Mouse (Mus musculus): ENCODE data around the gene 1700028J19Rik. TPM values are rescaled to one million over a fixed set of nuclear protein-coding genes. Genes with fewer than 3 reads are reported as not detected.
A peak's percentile ranks its signal among the peaks of the same experiment; 100 is the strongest.
"Not testable (repeated sequence)": the region's sequence is repeated elsewhere in the genome, so short reads cannot be mapped to it uniquely, and the experiment has no call there.

Gene 1700028J19Rik
- polyA plus RNA-seq, 1 experiment from 2014 or later, result 1.4 TPM

GRCm38 (mm10) chr7:44272546-44272945 is 26.1 kb upstream of the 1700028J19Rik start:
- ATAC-seq (ENCODE audit: insufficient number of reproducible peaks, insufficient read depth, low FRiP score, low TSS enrichment, low read depth), result no peak
- no peaks in the 10 kb centered on the region for H3K9me3 ChIP-seq
- H3K4me2 ChIP-seq, result no peak overlapping the region
- H3K4me3 ChIP-seq, result no peak overlapping the region
- WGBS, result 84% methylated on average over 7 of the region's 7 CpGs
- no peaks in the 10 kb centered on the region for H3K4me1 ChIP-seq
- H3K27me3 ChIP-seq, result peaks cover 36% of the 10 kb centered on the region
- H3K9ac ChIP-seq, result no peak overlapping the region
- no peaks in the 10 kb centered on the region for H3K36me3 ChIP-seq
- H3K27ac ChIP-seq, result no peak overlapping the region

DNA sequence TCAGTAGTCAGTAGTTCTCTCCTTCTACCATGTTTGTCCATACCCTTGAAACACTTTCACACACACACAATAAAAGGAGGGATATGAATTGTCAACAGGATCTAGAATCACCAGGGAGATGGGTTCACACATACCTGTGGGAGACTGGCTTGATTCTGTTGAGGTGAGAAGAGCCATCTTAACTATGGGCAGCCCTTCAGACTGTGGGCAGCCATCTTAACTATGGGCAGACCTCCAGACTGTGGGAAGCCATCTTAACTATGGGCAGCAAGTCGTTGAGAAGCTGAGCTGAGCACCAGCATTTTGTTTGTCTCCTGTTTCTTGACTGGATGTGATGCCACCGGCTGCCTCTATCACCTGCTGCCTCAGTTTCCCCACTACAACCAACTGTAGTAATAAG is 24.8 kb upstream of the 1700028J19Rik start:
- H3K9me3 ChIP-seq, result no peaks in the 10 kb centered on the region
- no peak overlapping the region for H3K9ac ChIP-seq
- H3K27me3 ChIP-seq, result peaks cover 43% of the 10 kb centered on the region
- no peak overlapping the region for H3K4me3 ChIP-seq
- H3K36me3 ChIP-seq, result no peaks in the 10 kb centered on the region
- no peaks in the 10 kb centered on the region for H3K4me1 ChIP-seq
- H3K27ac ChIP-seq, result no peak overlapping the region
- no peak overlapping the region for H3K4me2 ChIP-seq
- ATAC-seq (ENCODE audit: insufficient number of reproducible peaks, insufficient read depth, low FRiP score, low TSS enrichment, low read depth), result no peak
- WGBS, result 75% methylated on average over 2 of the region's 2 CpGs

- no peak overlapping the region for H3K9ac ChIP-seq
- no peaks in the 10 kb centered on the region for H3K9me3 ChIP-seq
- ATAC-seq (ENCODE audit: insufficient number of reproducible peaks, insufficient read depth, low FRiP score, low TSS enrichment, low read depth), result no peak
- no peak overlapping the region for H3K4me2 ChIP-seq
- no peak overlapping the region for H3K27ac ChIP-seq
- no peaks in the 10 kb centered on the region for H3K4me1 ChIP-seq
- H3K27me3 ChIP-seq, result peaks cover 43% of the 10 kb centered on the region
- no peak overlapping the region for H3K4me3 ChIP-seq
- 93% methylated on average over 2 of the region's 2 CpGs for WGBS
- no peaks in the 10 kb centered on the region for H3K36me3 ChIP-seq
These were observed 22.9 kb upstream of the 1700028J19Rik start for GRCm38 (mm10) chr7:44269397-44269796.

DNA sequence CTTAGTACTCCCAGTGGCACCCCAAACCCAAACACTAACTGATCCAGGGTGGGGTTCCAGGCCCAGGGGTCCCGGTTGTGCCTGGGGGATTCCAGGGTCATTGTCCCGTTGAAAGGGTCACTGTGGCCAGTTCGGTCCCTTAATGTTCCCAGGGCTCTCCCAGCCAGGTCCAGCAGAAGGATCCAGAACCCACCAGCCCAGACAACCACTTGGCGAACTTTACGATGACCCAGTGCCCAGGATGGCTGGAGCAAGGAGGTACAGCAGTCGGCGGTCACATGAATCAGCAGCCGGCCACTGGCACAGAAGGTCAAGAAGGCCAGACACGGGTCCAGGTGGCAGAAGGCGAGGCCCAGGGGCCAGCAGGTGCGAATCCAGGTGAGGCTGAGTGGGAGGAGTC is 21.6 kb upstream of the 1700028J19Rik start:
- 77% methylated on average over 11 of the region's 11 CpGs for WGBS
- H3K27me3 ChIP-seq, result peaks cover 42% of the 10 kb centered on the region
- H3K36me3 ChIP-seq, result no peaks in the 10 kb centered on the region
- no peaks in the 10 kb centered on the region for H3K9me3 ChIP-seq
- H3K4me3 ChIP-seq, result no peak overlapping the region
- no peak for ATAC-seq (ENCODE audit: insufficient number of reproducible peaks, insufficient read depth, low FRiP score, low TSS enrichment, low read depth)
- H3K9ac ChIP-seq, result no peak overlapping the region
- H3K4me1 ChIP-seq, result peaks cover 4% of the 10 kb centered on the region; the same call in 1 of the 2 replicates
- H3K4me2 ChIP-seq, result no peak overlapping the region
- no peak overlapping the region for H3K27ac ChIP-seq

GRCm38 (mm10) chr7:44262791-44263643 is 16.5 kb upstream of the 1700028J19Rik start:
- Histone ChIP-seq H3K27ac (no peak overlapping the region), H3K4me1 (peaks cover 6% of the 10 kb centered on the region; the same call in 1 of the 2 replicates), H3K4me3 (peak overlapping the region; percentile 10), H3K9ac (peak overlapping the region; percentile 52), H3K9me3 (no peaks in the 10 kb centered on the region), H3K4me2 (peak overlapping the region; percentile 50), H3K27me3 (peaks cover 43% of the 10 kb centered on the region), H3K36me3 (no peaks in the 10 kb centered on the region)
- ATAC-seq (ENCODE audit: insufficient number of reproducible peaks, insufficient read depth, low FRiP score, low TSS enrichment, low read depth), result 0 out of 2 replicates have a peak, but pooled peaks have one; percentile 38
- 3% methylated on average over 34 of the region's 34 CpGs for WGBS

- Histone ChIP-seq H3K36me3 (no peaks in the 10 kb centered on the region), H3K27me3 (peaks cover 33% of the 10 kb centered on the region), H3K4me1 (peaks cover 6% of the 10 kb centered on the region; the same call in 1 of the 2 replicates), H3K4me2 (no peak within 1 kb of the TSS), H3K9me3 (no peaks in the 10 kb centered on the region), H3K27ac (no peak within 1 kb of the TSS), H3K9ac (no peak within 1 kb of the TSS), H3K4me3 (no peak within 1 kb of the TSS)
- no peak for ATAC-seq (ENCODE audit: insufficient number of reproducible peaks, insufficient read depth, low FRiP score, low TSS enrichment, low read depth)
- whole genome bisulfite sequencing, result 50% methylated on average over 5 of the region's 5 CpGs
These were observed 14.7 kb upstream of the 1700028J19Rik start, which contains the start of gene Gm15517 for GRCm38 (mm10) chr7:44261147-44261546. TSS of gene Gm15517 (plus strand) at chr7:44261447.

GRCm38 (mm10) chr7:44260410-44260809 is 13.9 kb upstream of the 1700028J19Rik start:
- Histone ChIP-seq H3K4me1 (peaks cover 6% of the 10 kb centered on the region; the same call in 1 of the 2 replicates), H3K27me3 (peaks cover 28% of the 10 kb centered on the region), H3K27ac (no peak overlapping the region), H3K36me3 (no peaks in the 10 kb centered on the region; the same call in 1 of the 2 replicates), H3K9me3 (no peaks in the 10 kb centered on the region), H3K4me2 (no peak overlapping the region), H3K4me3 (no peak overlapping the region), H3K9ac (no peak overlapping the region)
- 71% methylated on average over 6 of the region's 6 CpGs for WGBS
- no peak for ATAC-seq (ENCODE audit: insufficient number of reproducible peaks, insufficient read depth, low FRiP score, low TSS enrichment, low read depth)

GRCm38 (mm10) chr7:44257278-44257677 is 10.8 kb upstream of the 1700028J19Rik start, which contains the start of gene Acp4:
TSS of gene Acp4 (minus strand) at chr7:44257378.
- no peaks in the 10 kb centered on the region for H3K9me3 ChIP-seq
- H3K36me3 ChIP-seq, result peaks cover 21% of the 10 kb centered on the region
- WGBS, result 75% methylated on average over 4 of the region's 4 CpGs
- 0 out of 2 replicates have a peak, but pooled peaks cover 3% of the 10 kb centered on the region for H3K4me1 ChIP-seq
- no peak within 1 kb of the TSS for H3K4me3 ChIP-seq
- H3K27ac ChIP-seq, result no peak within 1 kb of the TSS
- no peak within 1 kb of the TSS for H3K4me2 ChIP-seq
- no peak for ATAC-seq (ENCODE audit: insufficient number of reproducible peaks, insufficient read depth, low FRiP score, low TSS enrichment, low read depth)
- H3K27me3 ChIP-seq, result peaks cover 8% of the 10 kb centered on the region
- H3K9ac ChIP-seq, result no peak within 1 kb of the TSS

GRCm38 (mm10) chr7:44254930-44255329 is 8.4 kb upstream of the 1700028J19Rik start:
- Histone ChIP-seq H3K4me2 (no peak overlapping the region), H3K27me3 (no peaks in the 10 kb centered on the region), H3K4me1 (peaks cover 4% of the 10 kb centered on the region; the same call in 1 of the 2 replicates), H3K27ac (no peak overlapping the region), H3K9me3 (no peaks in the 10 kb centered on the region), H3K4me3 (no peak overlapping the region), H3K9ac (no peak overlapping the region), H3K36me3 (peaks cover 40% of the 10 kb centered on the region)
- 82% methylated on average over 6 of the region's 6 CpGs for WGBS
- no peak for ATAC-seq (ENCODE audit: insufficient number of reproducible peaks, insufficient read depth, low FRiP score, low TSS enrichment, low read depth)

GRCm38 (mm10) chr7:44253023-44253616 is 6.6 kb upstream of the 1700028J19Rik start:
- H3K9ac ChIP-seq, result no peak overlapping the region
- H3K9me3 ChIP-seq, result no peaks in the 10 kb centered on the region
- ATAC-seq (ENCODE audit: insufficient number of reproducible peaks, insufficient read depth, low FRiP score, low TSS enrichment, low read depth), result no peak
- H3K4me3 ChIP-seq, result no peak overlapping the region
- H3K27ac ChIP-seq, result peak overlapping the region; percentile 7; the same call in 1 of the 2 replicates
- H3K4me1 ChIP-seq, result peaks cover 17% of the 10 kb centered on the region
- no peak overlapping the region for H3K4me2 ChIP-seq
- peaks cover 57% of the 10 kb centered on the region for H3K36me3 ChIP-seq
- no peaks in the 10 kb centered on the region for H3K27me3 ChIP-seq
- WGBS, result 64% methylated on average over 15 of the region's 15 CpGs

DNA sequence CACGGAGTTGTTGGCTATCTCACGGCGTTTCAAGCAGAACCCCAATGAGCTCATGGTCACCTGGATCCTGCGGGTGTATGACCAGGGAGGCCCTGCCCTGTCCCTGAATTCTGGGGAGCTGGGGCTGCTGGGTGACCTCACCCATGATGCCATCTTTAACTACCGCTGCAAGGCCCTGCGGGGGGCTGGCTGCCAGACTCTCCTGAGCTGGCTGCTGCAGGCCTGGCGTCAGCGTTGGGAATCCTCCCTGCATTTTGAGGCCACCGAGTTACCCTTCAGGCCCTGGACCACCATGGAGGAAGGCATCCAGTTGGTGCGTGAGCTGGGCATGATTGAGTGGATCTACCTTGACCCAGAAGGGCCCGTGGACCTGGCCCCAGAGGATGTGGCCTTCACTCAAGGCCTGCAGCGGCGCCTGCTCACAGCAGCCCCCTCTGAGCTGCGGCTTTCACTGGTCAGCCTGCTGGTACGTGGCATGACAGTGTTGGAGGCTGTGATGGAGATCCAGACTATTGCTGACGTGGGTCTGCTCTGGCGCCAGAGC is 4.3 kb upstream of the 1700028J19Rik start:
- Histone ChIP-seq H3K36me3 (peaks cover 61% of the 10 kb centered on the region), H3K4me1 (peaks cover 25% of the 10 kb centered on the region)
- 89% methylated on average over 17 of the region's 17 CpGs for WGBS
- not testable (repeated sequence) for H3K9ac ChIP-seq; H3K27me3 ChIP-seq; H3K9me3 ChIP-seq; H3K4me2 ChIP-seq; H3K4me3 ChIP-seq; ATAC-seq (ENCODE audit: insufficient number of reproducible peaks, insufficient read depth, low FRiP score, low TSS enrichment, low read depth); H3K27ac ChIP-seq
